Mouse (Mus musculus): ENCODE measurements around the gene Tmbim6. TPM values are rescaled to one million over a fixed set of nuclear protein-coding genes. Genes with fewer than 3 reads are reported as not detected.
"Not testable (repeated sequence)": the region's sequence is repeated elsewhere in the genome, so short reads cannot be mapped to it uniquely, and the experiment has no call there.

Gene Tmbim6
- total RNA-seq, 4 experiments from 2014 or later = 336 to 365 (median 345) TPM

DNA sequence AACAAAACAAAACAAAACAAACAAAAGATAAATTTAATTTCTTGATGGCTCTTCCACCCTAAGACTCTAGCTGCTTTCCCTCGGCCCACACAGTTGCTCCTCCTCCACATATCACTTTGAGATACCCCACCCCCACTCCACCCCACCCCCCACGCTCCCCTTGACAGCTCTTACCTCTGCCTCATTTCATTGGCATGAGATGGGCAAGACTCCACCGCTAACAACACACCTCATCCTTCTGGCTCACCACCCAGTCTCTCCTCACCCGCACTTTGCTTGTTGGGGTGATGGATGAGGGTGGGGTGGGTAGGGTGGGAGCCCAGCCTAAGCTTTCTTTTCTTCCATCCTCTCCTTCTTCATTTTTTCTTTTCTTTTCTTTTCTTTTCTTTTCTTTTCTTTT lies 24.3 kb downstream of the Tmbim6 start:
- DNase-seq (ENCODE audit: low spot score in 2 of 2) = no peak

DNA sequence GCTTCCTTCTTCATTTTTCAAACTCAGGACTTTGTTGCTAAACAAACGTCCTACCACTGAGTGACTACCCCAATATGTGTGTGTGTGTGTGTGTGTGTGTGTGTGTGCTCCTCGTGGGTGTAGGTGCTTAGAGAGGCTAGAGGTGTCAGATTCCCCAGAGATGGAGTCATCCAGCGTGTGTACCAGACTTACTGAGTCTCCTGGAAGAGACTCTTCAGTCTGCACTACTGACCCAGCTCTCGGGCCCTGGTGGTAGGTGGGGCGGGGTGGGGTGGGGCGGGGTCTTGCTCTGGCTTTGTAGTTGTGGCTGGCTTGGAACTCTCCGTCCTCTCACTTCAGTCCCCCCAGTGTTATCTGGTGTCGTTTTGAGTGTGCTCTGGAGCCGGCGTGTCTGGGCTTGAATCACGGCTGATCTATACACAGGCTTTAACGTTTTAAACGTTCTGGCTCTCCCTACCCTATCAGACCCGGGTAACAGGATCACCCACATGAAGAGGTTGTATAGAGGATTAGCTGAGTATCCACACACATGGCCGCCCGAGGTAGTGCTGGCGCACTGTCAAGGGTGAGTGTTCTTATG lies 25.1 kb downstream of the Tmbim6 start:
- no peak for DNase-seq (ENCODE audit: low spot score in 2 of 2)

DNA sequence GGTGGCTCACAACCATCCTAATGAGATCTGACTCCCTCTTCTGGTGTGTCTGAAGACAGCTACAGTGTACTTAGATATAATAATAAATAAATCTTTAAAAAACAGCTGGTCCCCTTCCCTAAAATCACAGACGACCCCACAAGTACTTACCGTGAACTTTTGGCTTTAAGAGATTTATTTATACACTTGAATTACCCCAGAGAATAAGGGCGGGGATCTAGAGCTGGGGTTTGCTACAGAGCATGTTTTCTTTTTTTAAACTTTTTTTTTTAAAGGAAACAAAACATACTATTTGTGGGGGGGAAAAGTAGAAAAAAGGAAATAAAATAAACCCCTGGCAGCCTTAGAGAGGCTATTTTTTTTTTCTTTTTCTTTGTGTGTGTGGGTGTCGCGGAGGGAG lies 27.4 kb downstream of the Tmbim6 start:
- DNase-seq (ENCODE audit: low spot score in 2 of 2) = no peak

DNA sequence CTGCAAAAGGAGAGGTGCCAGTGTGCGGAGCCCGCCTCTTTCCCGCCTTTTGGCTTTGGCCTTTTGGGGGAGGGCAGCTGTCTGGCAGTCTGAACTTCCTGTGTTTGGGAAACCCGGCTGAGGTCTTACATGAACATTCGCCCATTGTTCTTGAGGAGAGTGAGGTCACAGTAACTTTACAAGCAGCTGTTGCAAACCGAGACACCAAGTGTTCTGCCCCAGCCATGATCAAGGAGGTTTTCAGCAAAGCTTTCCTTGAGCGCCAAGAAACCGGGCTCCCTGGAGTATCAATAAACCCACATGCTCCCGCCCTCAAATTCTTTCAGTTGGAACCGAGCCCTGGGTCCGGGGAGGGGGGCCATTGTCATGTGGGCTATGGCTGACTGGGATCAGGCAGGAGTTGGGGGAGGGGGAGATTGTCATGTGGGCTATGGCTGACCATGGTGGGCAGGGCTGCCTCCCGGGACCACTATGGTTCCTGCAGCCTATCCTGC lies 27.9 kb downstream of the Tmbim6 start:
- no peak for DNase-seq (ENCODE audit: low spot score in 2 of 2)

DNA sequence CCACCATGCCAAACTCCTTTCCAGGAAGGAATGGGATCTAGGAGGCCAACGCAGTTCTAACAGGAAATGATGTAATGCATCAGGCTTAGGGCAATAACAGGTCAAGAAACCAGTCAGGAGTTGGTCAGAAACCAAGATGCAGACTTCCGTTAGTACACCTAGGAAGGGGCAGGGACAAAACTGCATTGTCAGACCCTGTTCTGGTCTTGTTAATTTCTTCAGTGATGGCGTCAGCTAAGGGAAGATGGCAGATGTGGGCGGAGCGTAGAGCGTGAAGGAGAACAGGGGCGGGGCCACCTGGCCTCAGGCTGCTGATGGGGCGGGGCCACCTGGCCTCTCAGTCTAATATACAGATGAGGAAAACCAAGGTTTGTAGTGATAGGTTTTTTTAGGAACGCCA lies 28.5 kb downstream of the Tmbim6 start:
- DNase-seq (ENCODE audit: low spot score in 2 of 2) = no peak

DNA sequence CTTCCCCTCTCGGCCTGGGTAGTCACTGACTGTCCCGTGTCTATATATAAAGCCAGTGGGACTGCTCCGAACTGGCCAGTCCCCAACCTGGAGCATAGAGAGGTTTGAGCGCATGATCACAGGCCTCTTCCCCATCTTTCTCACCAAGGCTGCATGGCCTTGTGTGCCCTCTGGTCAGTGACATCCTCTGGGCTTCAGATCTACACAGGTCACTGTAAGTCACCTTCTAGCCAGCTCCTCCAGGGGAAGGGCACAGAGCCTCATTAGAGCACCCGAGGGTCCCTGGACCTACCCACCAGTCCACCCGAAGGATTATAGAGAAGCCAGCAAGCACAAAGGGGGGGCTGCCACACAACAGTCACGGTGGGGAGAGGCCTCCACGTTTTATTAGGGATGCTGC lies 29.0 kb downstream of the Tmbim6 start:
- DNase-seq (ENCODE audit: low spot score in 2 of 2) = no peak

DNA sequence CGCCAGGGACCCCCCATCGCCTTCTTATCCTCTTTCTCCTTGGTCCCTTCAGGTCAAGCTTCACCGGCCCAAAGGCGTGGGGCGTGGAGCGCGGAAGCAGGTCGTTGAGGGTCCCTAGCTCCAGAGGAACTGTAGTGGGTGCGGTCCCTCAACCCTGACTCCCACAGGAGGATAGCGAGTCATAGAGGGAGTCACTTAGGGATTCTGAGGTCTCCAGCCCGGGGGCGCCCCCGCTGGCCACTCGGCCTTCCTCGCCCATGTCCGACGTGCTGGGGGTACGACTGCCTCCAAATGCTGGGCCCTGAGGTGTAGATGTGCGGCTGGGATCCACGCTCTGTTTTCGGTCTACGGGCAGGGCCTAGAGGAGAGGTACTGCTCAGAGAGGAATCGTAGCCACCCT lies 29.9 kb downstream of the Tmbim6 start:
- no peak for DNase-seq (ENCODE audit: low spot score in 2 of 2)

DNA sequence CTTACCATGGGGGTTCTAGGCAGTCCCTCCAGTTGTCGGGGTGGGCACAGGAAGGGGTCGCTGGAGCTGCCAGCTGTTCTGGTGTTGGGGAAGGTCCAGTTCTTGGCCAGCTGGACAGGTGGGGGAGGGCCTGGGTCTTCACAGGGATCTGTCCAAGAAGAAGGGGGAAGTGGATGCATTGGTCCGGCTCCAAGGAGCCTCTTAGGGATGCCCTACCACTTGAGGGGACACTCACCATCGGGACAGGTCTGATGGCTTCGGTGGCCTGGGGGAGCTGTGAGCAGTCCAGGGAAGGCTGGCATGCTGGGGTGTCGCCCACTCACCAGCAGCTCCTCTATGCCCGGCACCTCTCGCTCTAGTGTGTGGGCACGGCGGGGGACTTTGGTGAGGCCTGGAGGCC lies 30.4 kb downstream of the Tmbim6 start:
- no peak for DNase-seq (ENCODE audit: low spot score in 2 of 2)

DNA sequence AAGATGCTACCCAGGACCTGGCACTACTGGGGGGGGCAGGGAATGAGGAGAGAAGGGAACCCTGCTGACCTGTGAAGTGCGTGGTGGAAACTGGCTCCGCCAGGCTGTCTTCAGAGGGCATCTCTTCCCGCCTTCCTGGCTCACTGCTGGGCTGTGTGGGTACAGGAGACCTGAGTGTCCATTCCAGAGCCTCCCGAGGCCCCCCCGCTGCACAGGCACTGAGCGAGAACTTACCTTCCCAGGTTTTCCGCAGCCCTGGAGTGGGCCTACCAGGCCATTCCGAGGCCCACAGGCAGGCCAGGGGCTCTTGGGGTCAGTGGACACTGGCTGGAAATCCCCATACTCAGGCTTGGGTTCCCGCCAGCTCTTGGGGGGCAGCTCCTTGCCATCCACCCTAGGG lies 31.2 kb downstream of the Tmbim6 start:
- DNase-seq (ENCODE audit: low spot score in 2 of 2) = no peak

DNA sequence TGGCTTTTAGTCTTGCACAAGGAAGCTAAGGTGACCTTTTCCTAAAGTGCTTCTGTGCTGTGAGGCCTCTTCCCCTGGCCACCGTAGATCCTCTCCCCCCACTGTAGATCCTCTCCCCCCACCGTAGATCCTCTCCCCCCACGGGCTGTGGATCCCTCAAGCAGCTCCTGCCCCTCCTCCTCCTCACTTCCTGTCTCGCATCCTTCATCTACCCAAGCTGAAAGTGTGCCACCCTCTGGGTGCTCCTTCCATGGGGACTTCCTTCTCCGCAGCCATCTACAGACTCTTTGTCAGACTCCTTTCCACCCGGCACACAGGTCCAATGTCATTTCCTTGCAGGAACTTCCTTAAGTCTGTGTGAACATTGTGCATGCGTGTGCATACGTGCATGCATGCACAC lies 37.7 kb downstream of the Tmbim6 start:
- no peak for DNase-seq (ENCODE audit: low spot score in 2 of 2)

DNA sequence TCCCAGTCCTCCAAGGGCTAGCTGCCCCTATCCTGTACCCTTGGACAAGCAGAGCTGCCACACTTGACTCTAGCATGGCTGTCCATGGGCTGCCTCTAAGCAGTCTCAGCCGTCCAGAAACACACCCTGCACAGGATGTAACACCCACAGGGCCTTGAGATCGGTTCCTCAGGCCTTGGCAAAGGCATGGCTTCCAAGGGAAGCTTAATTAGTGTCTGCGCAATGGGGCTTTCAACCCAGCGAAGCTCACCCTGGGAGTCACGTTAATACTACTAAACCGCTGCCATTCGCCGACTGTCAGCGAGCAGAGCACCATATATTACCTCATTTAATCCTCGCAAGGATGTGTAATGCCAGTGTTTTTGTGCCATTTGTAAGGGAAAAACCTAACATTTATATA lies 38.4 kb downstream of the Tmbim6 start:
- no peak for DNase-seq (ENCODE audit: low spot score in 2 of 2)

DNA sequence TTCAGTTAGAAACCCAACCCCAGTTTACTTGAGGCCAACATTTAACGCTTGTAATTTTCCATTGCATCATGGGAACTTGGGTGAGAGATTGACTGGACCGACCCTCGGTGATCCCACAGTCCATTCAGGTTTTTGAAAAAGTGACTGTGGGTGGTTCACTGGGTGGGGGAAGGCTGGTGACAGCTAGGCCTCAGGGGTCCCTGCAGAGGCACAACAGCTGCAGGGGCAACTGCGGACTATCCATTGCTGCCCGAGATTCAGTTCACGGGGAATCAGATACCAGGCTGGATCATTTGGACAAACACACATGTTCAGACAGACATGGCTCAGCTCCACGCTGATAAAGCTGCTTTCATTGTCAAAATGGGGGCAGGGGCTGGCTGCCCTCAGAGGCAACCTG lies 38.8 kb downstream of the Tmbim6 start:
- no peak for DNase-seq (ENCODE audit: low spot score in 2 of 2)

DNA sequence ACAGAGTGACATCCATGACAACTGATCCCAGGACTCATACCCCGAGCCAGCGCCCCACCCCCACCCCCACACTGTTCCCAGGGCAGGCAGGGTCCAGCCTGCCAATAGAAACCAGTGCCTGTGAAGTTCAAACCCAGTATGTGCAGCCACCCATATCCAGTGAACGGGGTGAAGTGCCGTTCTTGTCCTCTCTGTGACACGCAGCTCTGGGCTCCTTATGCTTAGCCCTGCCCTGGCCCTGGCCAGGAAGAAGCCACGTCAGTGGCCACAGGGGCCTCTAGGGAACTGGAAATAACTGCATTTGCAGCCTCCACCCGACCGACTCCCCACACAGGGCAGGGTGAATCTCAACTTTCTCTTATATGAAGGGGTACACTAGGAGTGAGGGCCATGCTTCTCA lies 39.3 kb downstream of the Tmbim6 start:
- DNase-seq (ENCODE audit: low spot score in 2 of 2) = no peak

DNA sequence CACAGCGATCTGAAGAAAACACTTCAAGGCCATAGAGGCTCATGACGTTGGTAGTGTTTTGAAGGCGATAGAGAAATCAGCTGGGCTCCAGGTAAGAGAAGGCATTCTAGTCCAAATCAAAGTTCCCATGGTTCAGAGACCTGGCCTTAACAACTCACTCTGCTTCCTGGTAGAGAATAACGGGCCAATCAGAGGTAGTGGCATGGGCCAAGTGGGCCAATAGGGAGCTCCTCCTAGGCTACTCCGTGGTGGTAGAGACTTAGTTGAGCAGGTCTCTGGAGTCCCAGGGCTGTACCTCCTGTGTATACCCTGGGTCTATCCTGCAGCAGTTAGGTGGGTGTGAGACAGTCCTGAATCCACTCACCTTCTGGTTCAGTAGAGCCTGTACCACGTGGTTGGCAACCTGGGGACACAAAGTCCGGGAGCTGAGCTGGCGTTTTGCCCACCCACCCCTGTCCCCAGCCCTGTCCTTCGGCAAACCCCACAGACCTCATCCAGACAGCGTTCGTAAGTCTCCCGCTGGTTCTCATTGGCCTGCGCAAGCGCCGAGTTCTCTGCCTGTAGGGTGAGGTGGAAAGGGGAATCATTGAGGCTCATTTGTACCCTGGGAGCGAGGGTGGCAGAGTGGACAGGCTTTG lies 40.5 kb downstream of the Tmbim6 start:
- no peak for DNase-seq (ENCODE audit: low spot score in 2 of 2)

DNA sequence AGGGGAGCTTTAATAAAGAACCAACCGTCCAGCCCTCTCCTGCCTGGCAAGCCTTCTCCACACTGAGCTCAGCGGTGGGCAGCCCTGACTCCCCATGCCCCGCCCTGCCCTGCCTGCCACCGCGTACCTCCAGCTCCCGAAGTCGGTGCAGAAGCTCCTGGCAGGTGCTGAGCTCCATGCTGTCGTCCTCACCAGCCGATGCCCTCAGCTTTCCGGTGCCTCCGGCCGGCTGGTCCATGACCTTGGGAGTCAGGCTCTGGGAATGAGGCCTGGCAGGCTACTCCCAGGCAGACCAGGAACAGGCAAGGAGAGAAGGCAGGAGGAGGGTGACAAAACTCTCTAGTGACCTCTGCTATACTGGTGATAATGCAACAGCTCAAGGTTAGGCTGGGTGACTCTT lies 41.2 kb downstream of the Tmbim6 start:
- DNase-seq (ENCODE audit: low spot score in 2 of 2) = no peak

DNA sequence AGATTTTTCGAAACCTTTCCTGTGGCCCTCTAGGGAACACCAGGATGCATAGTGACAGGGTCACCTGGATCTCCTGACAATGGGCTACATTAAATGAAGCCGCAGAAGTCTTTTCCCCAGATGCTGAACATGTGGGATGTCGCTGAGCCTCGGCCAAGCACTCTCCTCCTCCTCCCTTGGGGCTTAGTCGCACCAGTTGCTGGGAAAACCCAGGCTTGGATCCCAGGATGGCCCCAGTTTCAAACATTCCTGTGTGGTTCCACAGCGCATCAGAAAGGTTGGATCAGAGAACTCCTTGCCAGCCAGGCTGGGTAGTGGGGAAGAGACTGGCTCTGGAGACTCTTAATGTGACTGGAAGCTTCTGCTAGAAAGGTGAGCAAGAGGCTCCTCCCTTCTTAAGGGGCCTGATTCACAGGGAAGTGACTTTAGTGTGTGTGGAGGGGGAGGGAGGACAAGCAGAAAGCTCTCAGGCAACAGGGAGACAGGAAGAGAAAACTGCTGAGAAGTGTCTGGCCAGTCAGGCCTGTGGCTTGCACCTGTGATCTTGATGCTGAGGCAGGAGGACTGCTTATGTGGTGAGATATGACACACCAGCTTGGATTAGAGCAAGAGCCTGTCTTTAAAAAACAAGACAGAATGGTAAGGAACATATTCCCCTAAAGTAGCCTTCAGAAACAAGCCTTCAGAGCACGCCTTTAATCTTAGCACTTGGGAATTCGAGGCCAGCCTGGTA lies 46.5 kb downstream of the Tmbim6 start:
- DNase-seq (ENCODE audit: low spot score in 2 of 2) = no peak

DNA sequence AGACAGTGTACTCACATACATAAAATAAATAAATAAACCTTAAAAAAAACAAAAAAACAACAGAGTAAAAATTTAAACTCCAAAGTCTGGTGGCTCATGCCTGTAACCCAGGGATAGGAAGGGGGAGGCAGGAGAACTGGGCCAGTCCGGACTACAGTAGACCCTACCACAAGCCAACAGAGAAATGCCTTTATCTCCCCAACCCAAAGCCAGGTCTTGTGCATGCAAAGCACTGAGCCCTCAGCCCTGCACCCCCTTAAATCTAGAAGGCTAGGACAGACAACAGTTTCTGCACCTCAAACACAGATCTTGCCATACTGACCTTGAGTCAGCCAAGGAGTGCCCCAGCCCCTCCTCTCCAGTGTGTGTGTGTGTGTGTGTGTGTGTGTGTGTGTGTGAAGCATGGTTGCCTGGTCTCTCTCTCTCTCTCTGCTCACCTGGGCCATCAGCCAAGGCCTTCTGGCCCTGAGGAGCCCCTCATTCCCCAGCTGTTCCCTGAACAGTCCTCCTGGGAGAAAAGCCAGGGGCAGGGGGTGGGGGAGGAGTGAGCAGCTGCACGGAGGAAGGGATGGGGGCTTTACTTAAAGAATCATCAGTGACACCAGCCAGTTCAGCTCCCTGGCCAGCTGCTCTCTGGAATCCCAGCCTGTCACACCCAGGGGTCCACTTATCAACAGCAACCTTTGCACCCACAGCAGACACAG lies 47.6 kb downstream of the Tmbim6 start:
- no peak for DNase-seq (ENCODE audit: low spot score in 2 of 2)

DNA sequence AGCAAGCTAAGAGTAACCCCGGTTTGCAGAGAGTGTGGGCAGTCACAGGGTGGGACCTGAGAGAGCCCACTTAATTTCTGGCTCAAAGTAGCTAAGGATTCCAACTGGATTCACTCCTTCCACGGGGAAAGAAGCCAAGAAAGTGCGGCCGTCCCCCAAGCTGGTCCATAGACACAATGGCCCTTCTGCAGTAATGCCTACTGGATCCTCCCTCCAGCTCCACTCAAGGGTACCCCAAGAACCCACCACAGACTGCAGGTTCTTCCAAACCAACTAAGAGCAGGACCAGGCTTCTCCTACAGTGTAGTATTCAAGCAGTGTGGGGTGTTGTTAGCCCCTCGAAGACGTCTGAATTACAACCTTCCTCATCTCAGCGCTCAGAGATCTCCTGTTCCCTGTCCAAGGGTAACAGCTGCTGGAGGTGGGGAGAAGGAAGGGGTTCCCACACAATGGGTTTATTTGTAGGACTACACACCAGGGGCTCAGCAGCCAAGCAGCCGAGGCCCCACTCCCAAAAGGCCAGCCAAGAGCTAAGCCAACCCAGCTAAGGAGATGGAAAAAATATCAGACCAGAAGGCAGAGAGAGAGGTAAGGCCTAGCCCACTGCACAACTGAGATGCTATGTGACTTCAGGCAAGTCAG lies 48.3 kb downstream of the Tmbim6 start:
- DNase-seq (ENCODE audit: low spot score in 2 of 2) = no peak

DNA sequence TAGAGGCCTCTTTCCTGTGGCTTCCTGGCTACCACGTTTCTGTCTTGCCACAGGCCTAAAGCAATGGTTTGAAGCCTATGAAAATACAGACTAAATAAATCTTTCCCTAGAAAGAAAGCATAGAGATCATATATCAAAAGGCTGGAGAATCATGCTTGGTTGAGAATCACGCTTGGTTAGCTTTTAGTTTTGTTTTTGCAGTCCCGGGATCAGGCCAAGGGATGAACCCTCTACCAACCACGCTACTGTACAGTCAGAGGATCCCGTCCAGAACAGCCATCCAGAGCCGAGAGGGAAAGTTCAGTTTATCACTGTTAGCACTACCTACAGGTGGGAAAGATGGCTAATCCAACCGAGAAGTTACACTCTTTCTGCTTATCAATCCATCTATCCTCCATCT lies 49.7 kb downstream of the Tmbim6 start:
- no peak for DNase-seq (ENCODE audit: low spot score in 2 of 2)

DNA sequence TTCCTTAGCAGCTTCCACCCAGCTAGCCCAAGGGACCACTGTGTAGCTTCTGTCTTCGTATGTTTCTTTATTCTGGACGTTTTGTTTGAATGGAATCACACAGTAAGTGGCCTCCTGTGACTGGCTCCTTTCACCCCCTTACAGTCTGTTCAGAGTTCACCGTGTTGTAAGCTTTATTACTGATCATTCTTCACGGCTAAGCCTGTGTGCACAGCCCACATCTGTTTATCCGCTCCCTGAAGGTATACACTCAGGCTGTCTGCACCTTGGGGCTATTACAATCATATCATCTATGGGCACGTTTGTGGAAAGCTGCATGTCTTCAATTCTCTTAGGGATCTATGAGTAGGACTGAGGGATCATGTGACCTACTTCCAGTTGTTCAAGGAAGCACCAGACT lies 52.9 kb downstream of the Tmbim6 start:
- no peak for DNase-seq (ENCODE audit: low spot score in 2 of 2)

DNA sequence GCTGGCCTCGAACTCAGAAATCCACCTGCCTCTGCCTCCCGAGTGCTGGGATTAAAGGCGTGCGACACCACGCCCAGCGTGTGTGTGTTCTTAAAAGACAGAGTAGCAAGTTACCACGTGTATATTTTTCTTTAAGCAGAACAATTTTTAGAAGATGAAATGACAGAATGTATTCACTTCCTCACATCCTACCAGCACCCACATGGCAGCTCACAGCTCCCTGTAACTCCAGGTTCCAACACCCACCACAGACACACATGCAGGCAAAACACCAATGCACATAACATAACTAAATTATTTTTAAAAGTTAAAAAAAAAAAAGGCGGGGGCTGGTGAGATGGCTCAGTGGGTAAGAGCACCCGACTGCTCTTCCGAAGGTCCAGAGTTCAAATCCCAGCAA lies 53.5 kb downstream of the Tmbim6 start:
- DNase-seq (ENCODE audit: low spot score in 2 of 2) = not testable (repeated sequence)
